Mouse (Mus musculus) gastrocnemius, adult 18-20 months (tissue): ENCODE data around the gene Rtf2. TPM values are rescaled to one million over a fixed set of nuclear protein-coding genes. Genes with fewer than 3 reads are reported as not detected.

Source experiments
- DNase-seq: peaks from one replicate; pipeline ENCODE4 v3.0.0; 2021; ENCODE audit warnings: low spot score
- long read RNA-seq, 2 experiments: library from polyadenylated mRNA; stranded (forward); transcript quantifications; one replicate each; pipeline ENCODE4 v2.0.0; 2021
- total RNA-seq, 2 experiments: library from RNA; stranded (reverse); gene quantifications; 2 replicates each; pipeline ENCODE4 v1.2.3; 2021

Gene Rtf2
- 10 to 100 TPM; 27.9 to 30.8 TPM for total RNA-seq
- long read RNA-seq, experiment 1, transcript Rtf2-201 (9 exons, 2,173 nt), result major isoform, 65 of 67 reads
- long read RNA-seq, experiment 1, partial matches to known transcripts, result 0 of 67 reads
- long read RNA-seq, experiment 1, other reads (novel, unspliced or antisense), result 2 of 67 reads
- long read RNA-seq, experiment 2, transcript Rtf2-201 (9 exons, 2,173 nt), result major isoform, 58 of 61 reads
- long read RNA-seq, experiment 2, partial matches to known transcripts, result 2 of 61 reads
- long read RNA-seq, experiment 2, other reads (novel, unspliced or antisense), result 1 of 61 reads

DNA sequence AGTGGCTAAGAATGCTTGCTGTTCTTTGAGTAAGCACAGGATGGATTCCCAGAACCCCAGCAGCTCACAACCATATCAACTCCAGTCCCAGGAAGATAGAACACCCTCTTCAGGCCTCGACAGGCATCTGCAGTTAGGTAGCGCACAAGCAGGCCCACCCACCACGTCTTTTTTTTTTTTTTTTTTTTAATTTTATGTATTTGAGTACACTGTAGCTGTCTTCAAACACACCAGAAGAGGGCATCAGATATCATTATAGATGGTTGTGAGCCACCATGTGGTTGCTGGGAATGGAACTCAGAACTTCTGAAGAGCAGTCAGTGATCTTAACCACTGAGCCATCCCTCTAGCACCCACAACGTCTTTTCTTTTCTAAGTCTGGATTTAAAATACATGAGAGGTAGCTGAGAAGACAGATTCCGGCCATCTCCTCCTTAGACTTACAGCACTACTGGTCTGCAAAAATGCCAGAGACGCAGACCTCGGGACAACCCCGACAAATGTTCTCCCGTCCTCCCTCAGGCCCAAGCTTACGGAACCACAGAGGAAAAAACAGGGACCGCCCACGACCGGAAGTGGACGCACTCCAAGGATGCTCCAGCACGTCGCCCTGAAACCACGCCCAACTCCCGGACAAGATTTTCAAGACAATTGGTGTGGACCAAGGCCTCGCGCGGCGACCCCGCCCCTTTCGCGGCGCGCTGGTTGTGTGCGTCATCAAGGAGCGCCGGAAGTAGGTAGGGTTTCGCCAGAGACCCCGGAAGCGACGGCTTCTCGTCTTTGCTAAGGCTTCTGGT is at the start of gene Rtf2:
TSS of gene Rtf2 (plus strand) at position 714 of the 797 bp plus-strand sequence.
- peak; percentile 99 for DNase-seq

DNA sequence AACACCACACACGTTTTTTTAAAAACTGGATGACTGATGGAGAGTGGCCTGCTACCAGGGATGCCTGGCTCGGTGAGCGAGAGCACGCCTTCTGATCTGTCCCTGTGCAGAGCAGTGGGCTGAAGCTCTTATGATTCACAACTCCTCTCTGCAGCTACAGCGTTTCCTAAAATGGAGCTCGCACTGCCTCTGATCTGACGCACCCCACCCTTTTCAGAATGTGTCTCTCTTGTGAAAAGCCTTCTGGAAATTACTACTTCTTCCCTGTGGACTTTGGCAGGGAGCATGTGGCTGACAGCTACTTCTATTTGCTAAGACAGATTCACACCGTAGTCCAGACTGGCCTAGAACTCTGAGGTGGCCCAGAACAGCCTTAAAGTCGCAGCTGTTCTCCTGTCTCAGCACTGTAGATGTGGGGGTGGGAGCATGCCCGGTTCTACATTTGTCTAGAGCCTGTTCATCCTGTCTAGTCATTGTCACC is 48.3 kb upstream of the Rtf2 start:
- DNase-seq, result no peak

DNA sequence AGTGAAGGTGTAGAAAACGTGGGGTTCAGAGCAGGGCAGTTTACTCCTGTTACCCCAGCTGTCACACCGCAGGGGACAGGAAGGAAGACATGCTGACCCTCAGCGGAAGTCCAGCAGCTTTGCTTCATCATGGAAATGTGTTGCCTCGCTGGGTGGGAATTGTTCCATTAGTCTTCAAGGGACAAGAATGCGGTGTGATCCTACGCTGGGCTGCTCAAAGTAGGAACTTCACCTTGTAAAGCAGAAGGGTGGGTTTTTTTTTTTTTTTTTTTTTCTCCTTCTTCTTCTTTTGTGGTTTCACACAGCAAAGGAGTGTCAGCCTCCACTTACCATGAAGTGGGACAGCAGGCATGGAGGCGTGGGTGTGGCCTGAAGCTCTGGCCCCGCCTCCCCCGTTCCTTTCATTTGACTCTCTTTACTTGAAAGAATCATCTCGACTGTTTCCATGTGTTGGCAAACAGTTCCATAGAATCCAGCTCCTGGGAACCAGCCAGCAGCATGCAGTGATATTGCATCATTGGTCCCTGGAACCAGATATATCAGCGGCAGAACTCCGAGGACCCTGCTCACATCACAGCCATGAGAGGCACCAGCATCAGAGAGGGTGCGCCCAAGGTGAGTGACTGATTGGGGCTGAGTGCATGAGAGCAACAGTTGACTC is 46.8 kb upstream of the Rtf2 start, which contains the start of gene Cass4:
TSS of gene Cass4 (plus strand) at position 404 of the 661 bp plus-strand sequence.
- no peak for DNase-seq

DNA sequence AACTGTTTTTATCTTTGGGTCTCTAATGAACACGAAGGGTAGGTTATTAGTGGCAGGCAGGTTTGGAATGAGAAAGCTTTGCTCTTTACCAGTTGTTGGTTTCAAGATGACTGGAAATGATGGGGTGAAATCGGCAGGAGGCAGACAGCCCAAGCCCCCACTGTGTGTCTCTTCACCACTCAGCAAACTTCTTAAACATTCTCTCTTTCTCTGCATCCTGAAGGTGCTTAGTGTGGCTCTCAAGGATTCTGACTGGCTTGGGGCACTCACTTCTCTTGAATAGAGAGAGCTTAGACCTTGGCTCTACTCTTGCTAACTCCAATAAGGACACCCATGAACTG is 46.3 kb upstream of the Rtf2 start:
- DNase-seq, result no peak

DNA sequence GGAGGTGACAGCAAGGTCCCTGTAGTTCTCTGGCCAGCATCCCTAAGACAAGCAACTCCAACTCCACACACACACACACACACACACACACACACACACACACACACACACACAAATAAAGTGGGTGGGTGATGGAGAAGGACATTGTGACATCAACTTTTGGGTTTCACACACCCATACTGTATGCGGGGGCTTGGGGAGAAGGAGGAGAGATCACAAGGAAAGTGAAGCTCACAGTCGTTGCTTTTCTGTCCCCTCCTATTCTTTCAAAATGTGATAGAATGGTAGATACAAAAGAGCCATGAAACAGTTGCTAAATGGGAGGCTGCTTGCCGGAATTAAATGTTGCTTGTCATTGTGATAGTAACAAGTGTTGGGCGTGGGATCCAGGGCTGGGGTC is 45.7 kb upstream of the Rtf2 start:
- no peak for DNase-seq

DNA sequence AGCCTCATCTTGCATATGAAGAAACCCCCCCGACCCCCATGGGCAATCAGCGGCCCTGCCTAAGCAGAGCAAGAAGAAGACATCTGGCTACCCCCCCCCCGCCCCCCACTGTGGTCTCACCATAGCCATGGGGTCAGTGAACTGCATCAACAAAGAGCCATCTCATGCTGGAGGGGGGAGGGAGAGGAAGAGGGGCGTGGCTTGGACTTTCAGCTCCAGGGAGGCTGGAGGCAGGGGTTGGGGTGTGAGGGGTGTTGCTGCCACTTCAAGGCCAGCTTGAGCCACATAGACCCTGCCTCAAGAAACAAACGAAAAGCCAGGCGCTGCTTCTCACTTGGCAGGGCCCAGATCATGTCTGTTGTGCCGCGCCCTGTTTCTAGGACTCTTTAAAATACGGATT is 44.4 kb upstream of the Rtf2 start:
- DNase-seq, result no peak

DNA sequence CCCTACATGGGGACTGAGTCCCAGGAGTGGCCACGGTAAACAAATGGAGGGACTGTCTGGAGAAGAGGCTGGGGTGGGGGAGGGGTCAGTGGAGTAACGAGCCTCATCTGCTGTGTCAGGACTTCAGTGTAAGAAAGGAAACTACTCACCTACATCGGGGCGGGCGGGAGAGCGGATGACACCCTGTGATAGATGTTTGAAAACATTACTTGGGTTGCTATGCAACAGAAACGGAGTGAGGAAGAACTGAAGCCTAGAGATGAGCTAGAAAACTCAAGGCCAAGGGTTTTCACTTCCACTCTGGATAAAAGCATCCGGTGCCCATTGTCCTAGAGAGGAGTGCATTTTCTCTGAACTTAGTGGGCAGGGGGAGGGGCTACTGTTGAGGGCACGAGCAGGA is 40.5 kb upstream of the Rtf2 start:
- DNase-seq, result no peak

DNA sequence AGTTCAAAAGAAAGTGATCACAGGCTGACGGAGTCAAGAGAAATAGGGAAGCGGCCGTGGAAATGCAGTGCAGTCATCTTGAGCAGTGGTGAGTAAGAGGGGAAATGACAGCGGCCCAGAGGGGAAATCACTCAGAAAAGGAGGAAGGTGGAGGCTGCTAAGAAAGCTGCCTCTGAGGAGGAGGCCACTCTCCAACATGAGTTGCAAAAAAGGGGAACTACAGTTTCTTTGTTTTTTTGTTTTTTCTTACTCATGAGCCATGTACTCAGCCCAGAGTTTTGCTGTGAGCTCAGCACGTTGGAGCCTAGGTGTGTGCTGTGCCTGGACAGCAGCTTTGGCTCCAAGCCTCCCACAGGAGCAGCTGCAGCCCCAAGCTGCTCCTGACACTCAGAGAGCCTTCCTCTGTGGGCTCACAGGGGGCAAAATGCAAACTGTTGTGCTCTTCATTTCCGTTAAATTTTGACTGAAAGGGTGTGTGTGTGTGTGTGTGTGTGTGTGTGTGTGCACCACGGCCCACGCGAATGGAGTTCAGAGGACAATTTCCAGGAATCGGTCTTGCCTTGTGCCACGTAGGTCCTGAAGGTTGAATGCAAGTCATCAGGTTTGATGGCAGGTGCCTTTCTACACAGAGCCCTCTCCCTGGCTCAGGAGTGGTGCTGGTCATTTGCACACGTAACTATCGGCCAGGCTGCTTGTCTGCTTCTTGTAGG is 39.1 kb upstream of the Rtf2 start:
- no peak for DNase-seq

DNA sequence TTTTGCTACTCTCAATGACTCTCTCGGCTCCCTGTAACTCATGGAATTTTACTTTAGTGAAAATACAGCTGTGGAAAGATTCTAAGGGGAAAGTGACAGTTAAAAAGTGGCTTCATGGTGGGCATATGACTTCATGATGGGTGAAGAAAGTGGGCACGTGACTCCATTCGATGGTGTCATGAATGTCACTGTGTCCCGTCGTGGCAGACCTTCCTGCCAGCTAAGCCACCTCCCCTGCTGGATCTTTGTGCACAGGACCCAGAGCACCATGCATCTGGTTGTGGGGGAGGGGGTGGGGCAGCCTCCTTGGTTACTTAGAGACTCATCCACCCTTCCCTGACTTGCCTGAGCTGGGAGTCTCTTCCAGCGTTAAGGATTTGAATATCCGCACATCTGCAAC is 36.1 kb upstream of the Rtf2 start:
- DNase-seq, result no peak

DNA sequence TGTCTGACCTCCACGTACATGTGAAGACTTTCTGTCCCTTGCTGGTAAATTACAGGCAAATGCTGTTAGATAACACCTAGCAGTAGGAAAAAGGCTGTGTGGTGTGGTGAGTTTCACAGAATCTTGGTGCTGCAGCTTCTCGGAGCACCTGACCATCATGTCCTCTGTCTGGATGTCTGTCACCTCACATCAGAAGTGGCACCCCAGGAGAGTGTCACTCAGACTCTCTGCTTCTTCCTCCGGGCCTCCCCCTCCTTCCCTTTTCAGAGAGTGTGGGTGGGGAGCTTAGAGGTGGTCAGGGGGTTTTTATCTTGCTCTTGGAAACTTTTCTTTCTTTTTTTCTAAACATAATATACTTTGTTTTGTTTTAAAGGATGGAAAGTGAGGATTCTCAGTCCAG is 35.3 kb upstream of the Rtf2 start:
- no peak for DNase-seq

DNA sequence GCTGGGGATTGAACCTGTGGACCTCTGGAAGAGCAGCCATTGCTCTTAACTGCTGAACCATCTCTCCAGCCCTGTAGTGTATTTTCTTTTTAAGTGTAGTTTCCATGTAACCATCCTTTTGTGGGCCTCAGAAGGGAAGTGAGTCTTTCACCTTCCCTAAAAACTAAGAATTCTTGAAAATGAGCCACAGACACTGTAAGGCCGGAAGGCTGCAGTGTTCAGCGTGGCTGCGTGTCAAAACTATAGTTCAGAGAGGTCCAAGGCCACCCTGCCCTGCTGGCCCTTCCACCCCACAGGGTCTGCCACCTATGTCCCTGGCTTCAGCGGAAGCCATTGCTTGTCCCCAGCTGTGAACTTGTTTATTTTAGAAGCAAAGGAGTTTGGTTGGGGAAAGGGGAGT is 34.2 kb upstream of the Rtf2 start:
- DNase-seq, result no peak

DNA sequence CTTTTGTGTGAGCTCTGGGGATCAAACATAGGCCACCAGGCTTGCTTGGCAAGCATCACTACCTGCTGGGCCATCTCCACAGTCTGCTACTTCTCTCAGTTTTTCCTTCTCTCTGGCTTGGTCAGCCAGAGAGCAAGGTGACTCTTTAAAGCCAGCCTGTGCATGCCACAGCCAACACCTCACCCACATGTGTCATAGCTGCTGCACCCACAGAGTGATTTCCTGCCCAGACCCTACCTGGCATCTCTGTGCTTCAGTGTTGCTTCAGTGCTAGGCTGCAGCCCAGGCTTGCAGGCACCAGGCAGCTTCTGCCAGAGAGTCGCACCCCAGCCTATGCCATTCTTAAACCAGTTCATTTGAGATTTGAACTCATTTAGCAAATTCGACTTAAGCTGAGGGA is 32.9 kb upstream of the Rtf2 start:
- no peak for DNase-seq

DNA sequence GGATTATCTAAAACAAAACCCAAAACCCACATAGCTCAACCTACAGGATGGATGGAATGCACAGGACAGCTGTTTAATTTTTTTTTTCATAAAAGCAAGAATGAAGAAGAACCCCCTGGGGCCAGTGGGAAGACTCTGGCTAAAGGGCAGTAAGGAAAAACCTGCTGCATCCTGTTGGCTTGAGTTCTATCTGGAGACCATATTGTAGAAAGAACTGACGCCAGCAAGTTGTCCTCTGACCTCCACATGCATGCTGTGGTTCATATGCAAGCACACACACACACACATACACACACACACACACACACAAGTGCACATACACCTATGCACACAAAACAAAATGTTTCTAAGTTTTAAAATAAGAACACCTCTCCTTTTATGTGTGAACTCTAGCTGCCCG is 29.7 kb upstream of the Rtf2 start:
- no peak for DNase-seq

DNA sequence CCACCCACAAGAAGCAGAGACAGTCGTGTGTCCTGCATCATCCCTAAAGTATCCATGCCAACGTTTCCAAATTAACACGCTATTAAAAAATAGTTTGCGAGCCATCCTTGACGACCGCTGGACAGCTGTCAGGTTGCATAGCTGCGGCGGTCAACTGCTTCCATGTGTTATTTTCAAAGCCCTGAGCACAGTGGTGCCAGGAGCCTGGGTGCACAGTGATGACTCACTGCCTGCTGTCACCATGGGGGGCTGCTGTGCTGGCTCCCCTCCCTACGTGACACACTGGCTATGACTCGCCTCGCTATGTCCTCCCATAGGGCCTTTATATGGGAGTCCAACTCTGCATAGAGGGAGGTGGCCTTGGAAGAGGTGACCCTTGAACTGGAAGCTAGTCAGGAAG is 29.3 kb upstream of the Rtf2 start:
- no peak for DNase-seq

DNA sequence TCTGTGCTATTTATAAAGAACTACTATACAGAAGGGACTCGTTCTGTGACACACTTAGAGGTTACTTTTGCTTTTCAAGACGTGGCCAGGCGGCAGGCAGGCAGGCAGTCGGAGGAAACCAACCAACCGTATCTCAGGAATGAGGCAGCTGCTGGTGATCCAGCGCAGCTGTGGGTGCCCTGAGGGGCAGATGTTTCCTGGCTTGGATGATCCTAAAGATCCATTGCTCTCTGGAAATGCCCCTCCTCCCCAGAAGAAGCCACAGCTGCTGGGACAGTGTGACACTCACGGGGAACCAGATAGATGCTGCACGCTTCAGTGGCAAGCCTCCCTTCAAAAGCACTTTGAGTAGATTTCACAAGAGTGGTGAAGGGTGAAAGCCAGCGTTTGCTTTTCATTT is 27.9 kb upstream of the Rtf2 start:
- no peak for DNase-seq

DNA sequence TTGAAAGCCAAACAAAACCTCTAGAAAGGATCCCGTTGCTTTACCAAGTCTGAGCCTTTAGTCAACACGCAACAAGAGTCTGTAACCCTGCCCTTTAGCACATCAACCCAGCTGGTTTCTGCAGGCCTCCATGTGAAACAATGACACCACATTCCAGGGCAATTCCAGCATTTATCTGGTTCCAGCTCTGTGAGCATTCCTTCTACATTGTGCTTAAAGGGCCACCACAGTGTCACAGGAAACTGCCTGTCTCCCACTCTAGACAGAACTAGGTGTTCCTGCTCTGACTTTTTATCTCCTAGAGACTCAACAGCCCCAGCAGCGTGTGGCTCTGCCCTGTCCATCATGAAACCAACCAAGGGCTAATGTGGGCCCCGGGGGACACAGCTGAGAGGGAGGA is 27.1 kb upstream of the Rtf2 start:
- DNase-seq, result no peak

DNA sequence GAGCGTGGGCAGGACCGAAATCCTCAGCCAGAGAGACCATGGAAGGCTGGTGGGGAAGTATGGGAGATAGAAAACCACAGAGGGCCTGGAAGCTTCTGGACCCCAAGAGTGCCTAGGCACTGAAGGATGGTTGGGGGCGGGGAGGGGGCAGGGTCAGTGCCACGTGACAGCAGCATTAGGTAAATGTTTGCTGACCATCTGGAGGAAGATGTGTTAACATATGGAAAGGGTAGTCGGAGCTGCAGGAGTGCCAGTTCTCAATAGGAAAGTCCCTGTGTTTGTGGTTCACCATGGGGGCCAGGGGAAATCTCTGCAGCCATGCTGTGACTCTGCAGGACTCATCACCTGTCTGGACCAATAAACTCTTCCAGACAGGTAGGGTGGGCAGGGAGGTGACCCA is 26.5 kb upstream of the Rtf2 start:
- no peak for DNase-seq

DNA sequence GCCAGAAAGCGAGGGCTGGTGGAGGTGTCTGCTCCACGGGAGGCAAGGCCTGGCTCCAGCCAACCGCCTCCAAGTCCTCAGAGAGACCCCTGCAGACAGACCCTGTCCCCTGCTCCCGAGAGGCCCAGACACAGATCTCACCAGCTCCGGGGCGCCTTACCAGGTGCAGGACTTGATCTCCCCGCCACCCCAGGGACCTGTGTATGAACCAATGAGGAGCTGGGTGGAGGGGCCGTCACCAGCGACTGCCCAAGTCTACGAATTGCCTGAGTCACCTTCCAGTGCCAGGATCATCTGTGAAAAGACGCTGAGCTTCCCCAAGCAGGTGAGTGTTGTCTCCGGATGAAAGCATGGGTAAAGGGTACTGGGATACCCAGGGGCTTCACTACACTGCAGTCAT is 24.1 kb upstream of the Rtf2 start:
- no peak for DNase-seq

DNA sequence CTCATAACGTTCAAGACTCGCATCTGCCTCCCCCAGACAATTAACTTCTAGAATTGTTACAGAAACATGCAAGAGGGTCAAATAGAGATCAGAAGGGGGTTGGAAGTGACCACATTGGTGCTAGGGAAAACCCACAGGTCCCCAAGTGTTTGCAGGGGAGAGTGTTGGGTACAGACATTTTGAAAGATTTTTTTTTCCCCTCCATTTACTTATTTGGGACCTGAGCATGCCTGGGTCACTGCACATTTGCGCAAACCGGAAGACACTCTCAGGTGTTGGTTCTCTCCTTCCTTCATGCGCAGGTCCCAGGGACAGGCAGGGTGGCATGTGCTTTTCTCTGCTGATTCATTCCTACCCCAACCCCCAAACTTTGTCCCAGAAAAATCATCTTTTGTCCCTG is 23.5 kb upstream of the Rtf2 start:
- no peak for DNase-seq

DNA sequence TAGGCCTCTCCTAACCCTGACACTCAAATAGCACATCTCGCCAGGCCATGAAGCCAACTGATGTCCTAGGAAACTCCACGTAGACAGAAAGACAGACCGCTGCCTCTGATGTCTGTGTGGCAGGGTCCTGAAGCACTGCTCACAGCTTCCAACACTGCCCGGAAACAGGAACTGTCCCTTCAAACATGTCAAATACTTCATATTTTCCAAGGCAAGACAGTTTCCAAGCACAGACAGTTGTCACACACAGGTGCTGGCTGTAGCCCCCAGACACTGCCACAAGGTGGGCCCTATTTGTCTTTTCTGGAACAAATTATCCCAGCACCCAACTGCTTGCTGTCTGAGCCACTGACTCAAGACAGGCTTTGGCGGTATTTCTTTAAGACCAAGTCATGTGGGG is 22.1 kb upstream of the Rtf2 start:
- DNase-seq, result no peak

DNA sequence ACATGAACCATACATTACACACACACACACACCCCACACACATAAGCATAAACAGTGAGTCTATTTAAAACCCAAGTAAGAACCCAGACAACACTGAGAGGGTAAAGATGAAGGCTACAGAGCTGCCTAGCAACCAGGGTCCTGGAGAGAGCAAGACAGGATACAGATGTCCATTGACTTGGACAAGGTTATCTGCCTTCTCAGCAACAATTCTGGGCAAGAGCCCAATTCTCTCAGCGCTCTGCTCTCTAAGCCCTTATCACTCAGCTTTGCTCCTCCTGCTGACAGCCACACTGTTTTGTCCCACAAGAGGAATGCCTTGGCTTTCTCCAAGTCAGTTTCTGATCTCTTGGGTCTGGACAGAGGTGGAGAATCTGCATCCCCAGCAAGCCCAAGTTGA is 9.7 kb upstream of the Rtf2 start:
- no peak for DNase-seq

DNA sequence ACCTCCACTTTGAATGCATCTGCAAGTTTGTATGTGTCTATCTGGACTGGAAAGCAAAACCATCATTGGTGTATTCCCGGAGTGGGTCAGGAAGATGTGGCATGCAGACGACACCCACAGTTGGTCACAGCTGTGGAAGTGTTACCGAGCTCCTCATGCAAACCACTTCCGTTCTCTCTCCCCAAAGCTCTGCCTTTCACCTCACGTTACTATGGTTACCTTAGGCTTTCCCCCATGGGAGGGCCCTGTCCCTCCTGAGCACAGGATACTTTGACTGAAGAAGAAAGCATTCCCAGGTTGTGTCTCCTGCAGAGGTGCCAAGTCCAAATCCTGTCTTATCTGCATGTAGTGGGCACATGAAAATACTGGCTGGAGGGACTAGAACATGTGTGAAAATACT is 6.6 kb upstream of the Rtf2 start:
- DNase-seq, result no peak
